Mouse (Mus musculus): ENCODE measurements around the gene Mical2.

DNA sequence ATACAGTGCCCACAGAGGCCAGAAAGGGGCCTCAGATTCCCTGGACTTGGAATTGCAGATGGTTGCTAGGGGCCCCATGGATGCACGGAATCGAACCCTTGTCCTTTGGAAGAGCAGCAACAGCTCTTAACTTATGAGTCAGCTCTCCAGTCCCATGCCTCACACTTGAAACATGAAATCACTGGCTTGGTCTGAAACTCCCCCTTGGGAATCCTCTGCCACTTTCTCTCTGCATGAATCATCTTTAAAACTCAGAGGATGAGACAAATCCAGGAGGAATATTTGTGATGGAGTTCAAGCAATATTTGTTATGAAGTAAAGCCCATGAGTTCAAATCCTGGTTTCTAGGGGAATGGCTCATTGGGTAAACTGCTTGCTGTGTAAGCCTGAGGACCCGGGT lies 172.1 kb downstream of the Mical2 start:
- TF ChIP-seq CTCF (IDR thresholded peaks at IDR 0.05; ENCODE audit: borderline replicate concordance, insufficient read depth, low read length): no peak
- no peak for TF ChIP-seq POLR2A (IDR thresholded peaks at IDR 0.05; ENCODE audit: low read depth, low read length)
